Mouse (Mus musculus): ENCODE results near the gene Serinc2.

Gene Serinc2

GRCm38 (mm10) chr4:130279105-130279504 is at the start of gene Serinc2:
Gene Serinc2, minus strand, starts transcription at chr4:130279205.
- DNase-seq: no peak

DNA sequence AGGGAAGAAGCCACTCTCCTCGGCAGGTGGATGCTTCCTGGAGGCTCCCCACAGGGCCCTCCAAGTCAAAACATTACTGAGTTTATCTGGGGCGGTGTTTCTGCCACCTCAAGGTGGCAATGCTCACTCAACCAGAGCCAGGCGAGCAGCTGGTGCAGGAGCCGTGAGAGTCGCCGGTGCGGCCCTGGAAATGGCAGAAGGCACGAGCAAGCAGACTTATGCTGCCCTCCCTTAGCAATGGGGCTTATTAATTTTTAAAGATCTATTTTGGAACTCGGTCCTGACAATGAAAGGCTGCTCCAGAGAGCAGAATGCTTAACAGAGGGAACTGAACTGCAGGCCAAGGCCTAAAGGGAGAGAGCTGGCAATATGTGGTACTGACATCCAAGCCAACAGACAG is 48.4 kb upstream of the Serinc2 start:
- DNase-seq: no peak

- no peak for DNase-seq
Observed at GRCm38 (mm10) chr4:130325446-130325845, 46.4 kb upstream of the Serinc2 start.

- DNase-seq: no peak
Observed at GRCm38 (mm10) chr4:130323607-130324006, 44.6 kb upstream of the Serinc2 start.

- DNase-seq: no peak
Observed at GRCm38 (mm10) chr4:130323165-130323564, 44.2 kb upstream of the Serinc2 start.

DNA sequence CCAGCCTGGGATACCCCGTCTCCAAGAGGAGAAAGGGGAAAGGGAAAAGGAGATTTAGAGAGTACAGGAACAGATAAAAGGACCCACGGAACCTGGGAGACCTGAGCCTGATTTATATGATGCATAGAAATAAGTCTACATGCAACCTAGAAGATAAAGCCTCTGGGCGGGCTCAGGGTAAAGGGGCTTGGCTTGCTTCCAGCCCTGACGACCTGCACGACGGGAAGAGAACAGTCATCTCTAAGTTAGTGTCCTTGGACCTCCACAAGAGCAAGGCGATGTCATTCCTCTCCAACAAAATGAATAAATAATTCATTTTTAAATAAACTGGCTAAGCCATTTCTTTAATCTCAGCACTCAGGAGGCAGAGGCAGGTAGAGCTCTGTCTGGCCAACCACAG is 43.6 kb upstream of the Serinc2 start:
- DNase-seq: no peak

GRCm38 (mm10) chr4:130321640-130322039 is 42.6 kb upstream of the Serinc2 start:
- DNase-seq: no peak

DNA sequence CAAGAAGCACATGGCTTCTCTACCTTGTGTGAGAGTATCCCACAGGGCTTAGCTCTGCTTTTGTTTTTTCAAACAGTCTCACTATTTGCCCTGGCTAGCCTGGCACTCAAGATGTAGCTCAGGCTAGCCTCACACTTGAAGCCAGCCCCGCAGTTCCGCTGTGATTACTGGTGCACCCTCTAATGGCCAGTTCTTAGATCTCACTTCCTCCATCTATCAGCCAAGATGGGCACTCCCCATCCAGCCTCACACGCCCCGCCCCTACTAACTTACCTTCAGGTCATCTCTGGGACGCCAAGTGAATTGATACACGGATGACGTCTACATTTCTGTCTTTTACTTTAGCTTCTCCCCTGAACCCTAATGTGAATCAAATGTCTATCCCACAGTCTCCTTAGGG is 40.6 kb upstream of the Serinc2 start:
- no peak for DNase-seq

GRCm38 (mm10) chr4:130318122-130318521 is 39.1 kb upstream of the Serinc2 start:
- no peak for DNase-seq

DNA sequence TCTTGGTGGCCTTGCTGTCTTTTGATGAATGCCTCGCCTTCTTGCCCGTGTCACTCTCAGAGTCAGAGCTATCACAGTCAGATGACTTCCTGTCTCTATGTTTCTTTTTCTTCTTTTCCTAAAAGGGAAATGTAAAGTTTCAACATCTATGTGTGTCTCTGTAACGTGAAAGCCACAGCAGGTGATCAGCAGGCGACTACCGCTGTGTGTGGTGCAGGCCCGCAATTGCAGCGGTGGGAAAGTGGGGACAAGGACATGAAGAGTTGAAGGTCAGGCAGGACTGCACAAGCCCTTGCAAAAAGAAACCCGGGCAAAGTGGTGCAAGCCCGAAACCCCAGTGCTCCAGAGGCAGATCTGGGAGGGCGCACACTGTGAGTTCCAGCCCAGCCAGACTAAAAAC is 37.7 kb upstream of the Serinc2 start:
- DNase-seq: peak in 1 of 2 experiments; percentile 10

- DNase-seq: no peak
Observed at GRCm38 (mm10) chr4:130315771-130316527, 36.9 kb upstream of the Serinc2 start.

DNA sequence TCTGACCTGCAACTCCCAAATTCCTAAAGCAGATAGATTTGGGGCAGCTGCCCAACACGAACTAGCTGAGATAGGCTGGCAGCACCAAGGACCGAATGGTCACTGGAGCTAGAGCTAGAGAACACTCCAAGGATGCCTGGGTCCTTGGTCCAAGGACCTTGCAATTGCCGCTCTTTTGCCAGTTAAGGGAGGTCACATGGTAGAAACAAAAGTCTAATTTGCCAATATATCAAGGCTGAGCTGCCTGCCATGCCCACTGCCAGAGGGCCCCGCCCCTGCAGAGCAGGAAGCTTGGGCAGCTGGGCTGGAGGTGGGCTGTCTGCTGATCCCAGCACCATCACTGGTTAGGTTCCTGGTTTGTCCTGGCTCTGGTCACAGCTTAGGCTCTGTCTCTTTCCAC is 34.5 kb upstream of the Serinc2 start:
- DNase-seq: no peak

- DNase-seq: no peak
Observed at GRCm38 (mm10) chr4:130312526-130312925, 33.5 kb upstream of the Serinc2 start.

- no peak for DNase-seq
Observed at GRCm38 (mm10) chr4:130309254-130309653, 30.2 kb upstream of the Serinc2 start.

GRCm38 (mm10) chr4:130308231-130309081 is 29.5 kb upstream of the Serinc2 start, which contains the start of the genes Fabp3 and Gm10570:
Gene Fabp3, plus strand, starts transcription at chr4:130308595.
Gene Gm10570, minus strand, starts transcription at chr4:130308674.
- no peak for DNase-seq

DNA sequence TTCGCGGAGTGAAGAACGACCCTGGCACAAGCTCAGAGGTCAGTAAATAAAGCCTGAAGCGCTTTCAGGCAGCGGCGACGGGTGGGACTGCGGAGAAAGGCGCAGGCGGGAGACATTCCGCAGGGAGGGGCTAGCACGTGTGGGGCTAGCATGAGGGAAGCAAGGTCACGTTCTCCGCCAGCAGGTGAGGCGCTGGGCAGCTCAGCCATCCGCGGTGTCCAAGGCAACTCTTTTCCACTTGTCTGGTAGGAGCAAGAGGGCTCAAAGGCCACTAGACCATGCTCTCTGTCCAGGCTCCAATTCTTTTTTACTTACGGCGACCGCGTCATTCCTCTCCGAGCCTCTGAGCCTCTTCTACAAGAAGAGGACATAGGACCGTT is 28.8 kb upstream of the Serinc2 start:
- DNase-seq: no peak

GRCm38 (mm10) chr4:130306796-130307630 is 28.0 kb upstream of the Serinc2 start:
- DNase-seq: no peak

DNA sequence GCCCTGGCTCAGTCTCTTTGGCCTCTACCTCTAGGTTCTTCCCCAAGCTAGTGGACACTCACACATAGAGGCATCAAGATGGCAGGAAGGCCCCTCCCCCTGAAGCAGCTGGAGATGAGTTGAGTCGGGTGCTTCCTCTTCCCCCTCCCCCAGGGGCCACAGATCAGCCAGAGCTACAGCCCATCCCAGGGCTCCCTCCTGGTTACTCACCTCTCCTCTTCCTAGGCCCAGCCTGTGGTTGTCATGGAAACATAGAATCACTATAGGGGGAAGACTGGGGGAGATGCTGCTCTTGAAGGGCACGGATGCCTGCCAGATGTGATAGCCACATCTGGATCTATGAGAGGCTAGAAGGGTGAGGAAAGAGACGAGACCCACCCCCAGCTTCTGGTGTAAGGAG is 25.7 kb upstream of the Serinc2 start:
- DNase-seq: no peak

- no peak for DNase-seq
Observed at GRCm38 (mm10) chr4:130302285-130302870, 23.4 kb upstream of the Serinc2 start.

DNA sequence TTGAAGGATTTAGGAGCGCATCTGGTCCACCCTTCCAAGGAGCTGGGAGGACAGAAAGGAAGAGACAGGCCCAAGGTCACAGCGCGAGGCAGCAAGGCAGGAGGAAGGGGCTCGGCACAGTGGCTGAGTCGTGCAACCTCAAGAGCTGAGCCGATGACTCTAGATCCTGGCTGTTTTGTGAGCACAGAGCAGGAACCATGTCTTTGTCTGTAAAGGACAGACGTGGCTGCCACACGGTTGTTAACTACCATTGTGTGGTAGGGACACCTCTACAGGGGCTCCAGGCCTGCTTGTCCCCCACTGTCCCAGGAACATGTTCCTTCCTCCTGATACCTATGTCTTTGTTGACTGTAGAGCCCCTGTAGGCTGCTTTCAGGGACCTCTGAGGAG is 20.6 kb upstream of the Serinc2 start:
- no peak for DNase-seq

DNA sequence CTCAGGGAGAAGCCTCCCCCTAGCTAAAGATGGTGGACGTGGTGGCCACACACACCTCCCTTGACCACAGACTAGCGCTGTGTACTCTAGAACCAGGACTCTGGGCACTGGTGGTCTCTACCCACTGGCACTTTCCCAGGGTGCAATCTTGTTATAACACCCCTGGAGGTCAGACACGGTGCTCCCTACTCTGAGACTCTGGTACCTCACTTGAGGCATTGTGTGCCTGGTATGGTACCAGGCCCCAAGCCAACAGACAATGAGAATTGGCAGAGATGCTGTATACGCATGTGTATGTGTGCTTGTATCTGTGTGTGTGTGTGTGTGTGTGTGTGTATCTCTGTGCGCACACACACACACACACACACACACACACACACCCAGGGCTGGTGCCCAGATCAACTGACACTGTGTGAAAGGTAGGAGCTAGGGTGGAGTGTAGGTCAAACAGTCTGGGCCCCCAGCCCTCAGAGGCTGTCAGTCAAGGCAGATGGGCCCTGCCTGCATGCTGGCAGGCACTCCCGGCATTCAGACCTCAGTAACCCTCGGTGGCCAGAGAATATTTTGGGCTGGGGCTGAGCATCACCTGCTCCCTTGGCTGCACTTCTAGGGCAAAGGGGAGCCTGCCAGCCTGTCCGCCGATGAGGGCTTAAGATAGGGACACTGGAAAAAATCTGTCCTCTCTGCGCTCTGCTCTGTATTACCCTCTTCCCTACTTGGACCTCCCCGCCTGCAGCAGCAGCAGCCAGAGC is 20.0 kb upstream of the Serinc2 start:
- no peak for DNase-seq

DNA sequence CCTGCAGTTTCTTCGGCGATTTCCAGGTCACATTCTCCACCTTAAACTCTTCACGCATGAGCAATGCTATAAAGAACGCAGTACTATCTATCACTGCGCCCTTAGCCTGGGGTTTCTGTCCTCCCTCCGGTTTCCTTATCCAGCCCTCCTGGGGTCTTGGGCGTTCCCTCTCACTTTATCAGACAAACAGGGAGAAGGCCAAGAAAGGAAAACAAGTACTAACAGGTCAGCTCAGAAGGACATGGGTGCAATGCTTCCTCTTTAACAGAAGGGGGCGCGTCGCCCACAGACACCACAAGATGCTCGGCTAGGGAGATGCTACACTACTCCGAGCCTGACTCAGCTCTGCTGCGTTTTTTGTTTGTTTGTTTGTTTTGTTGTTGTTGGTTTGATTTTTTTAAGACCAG is 18.1 kb upstream of the Serinc2 start:
- DNase-seq: no peak

All from thymus, postnatal 36 days (tissue).